Mouse (Mus musculus) thymus, adult 2 months (tissue): ENCODE measurements around the gene Ube2d3.

Experiments used
- CTCF ChIP-seq: fragments of 200-500 bp; IDR thresholded peaks from 2 replicates; pipeline ENCODE4 v1.5.1; 2012; ENCODE audit warnings: mild to moderate bottlenecking, control low read depth, low read length, moderate library complexity, borderline replicate concordance; ENCODE audit not compliant: control insufficient read depth, poor library complexity, insufficient read depth; ENCODE audit errors: extremely low read depth
- POLR2A ChIP-seq: fragments of 200-500 bp; IDR thresholded peaks from 2 replicates; pipeline ENCODE4 v1.6.1; 2012; ENCODE audit warnings: mild to moderate bottlenecking, low read length, control low read depth, moderate library complexity; ENCODE audit not compliant: control insufficient read depth, poor library complexity, insufficient read depth; ENCODE audit errors: extremely low read depth

DNA sequence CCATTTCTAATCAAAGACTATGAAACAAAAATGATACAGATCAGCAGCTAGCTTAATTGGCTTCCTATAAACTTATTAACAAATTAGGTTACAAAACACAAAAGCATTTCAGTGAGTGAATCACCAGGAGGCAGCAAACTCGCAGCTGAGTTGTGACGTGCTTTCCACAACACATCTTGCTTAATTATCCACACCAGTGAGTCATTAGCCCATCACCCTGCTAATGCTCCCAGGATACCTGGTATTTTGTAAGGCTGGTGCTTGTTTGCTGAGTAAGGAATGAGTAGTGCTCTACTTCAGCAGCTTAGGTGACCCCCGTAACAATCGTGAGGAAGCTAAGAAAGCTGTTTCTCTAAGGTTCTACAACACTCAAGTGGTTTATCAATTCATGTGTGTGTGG, 33.4 kb upstream of the Ube2d3 start:
- TF ChIP-seq CTCF (no peak), POLR2A (no peak)
